Mouse (Mus musculus): Measurements from ENCODE around the gene Olfr1009. TPM values are rescaled to one million over a fixed set of nuclear protein-coding genes. Genes with fewer than 3 reads are reported as not detected.

Olfr1009 gene
- polyA plus RNA-seq, 1 experiment from 2014 or later, result not detected

DNA sequence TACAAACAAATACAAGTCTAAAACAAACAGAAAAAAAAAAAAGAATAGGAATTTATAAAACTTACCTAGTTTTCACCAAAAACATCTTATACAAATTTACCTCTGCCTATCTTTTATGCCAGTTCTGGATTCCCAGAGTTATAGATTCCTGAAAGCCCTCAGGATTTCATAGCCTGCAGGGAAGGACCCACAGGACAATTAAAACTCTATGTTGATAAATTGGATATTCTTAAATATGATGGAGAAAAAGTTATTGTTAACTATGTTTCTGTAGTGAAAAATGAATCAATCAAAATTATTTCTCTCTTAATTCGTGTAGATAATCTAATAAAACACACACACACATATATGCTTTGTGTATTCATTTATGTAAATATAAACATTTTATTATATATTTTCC, 47.4 kb downstream of the Olfr1009 start, which contains the start of gene Olfr1012:
Gene Olfr1012 (minus strand): TSS at position 101 of the 400 bp plus-strand sequence.
- no peak within 1 kb of the TSS for H3K4me3 ChIP-seq (ENCODE audit: low read depth, low read length)
- H3K9me3 ChIP-seq (ENCODE audit: low read length), result no peaks in the 10 kb centered on the region
- no peak within 1 kb of the TSS for H3K27ac ChIP-seq (ENCODE audit: low read length)
- H3K9ac ChIP-seq (replicated peaks; ENCODE audit: low read depth), result no peak within 1 kb of the TSS
- H3K36me3 ChIP-seq (ENCODE audit: insufficient read depth, low read length), result no peaks in the 10 kb centered on the region
- no peaks in the 10 kb centered on the region for H3K27me3 ChIP-seq (replicated peaks; ENCODE audit: insufficient read depth, low read length)
- no peak for ATAC-seq
- no peak for TF ChIP-seq CTCF (IDR thresholded peaks at IDR 0.05)
- no peak for TF ChIP-seq EP300 (IDR thresholded peaks at IDR 0.05)
- 60% methylated on average over 1 of the region's 1 CpGs for whole genome bisulfite sequencing
- no peaks in the 10 kb centered on the region for H3K4me1 ChIP-seq (ENCODE audit: insufficient read depth, low read depth, low read length)
- DNase-seq (ENCODE audit: low spot score), result no peak
- no peak within 1 kb of the TSS for H3K4me2 ChIP-seq (replicated peaks; ENCODE audit: low read depth, low read length)

DNA sequence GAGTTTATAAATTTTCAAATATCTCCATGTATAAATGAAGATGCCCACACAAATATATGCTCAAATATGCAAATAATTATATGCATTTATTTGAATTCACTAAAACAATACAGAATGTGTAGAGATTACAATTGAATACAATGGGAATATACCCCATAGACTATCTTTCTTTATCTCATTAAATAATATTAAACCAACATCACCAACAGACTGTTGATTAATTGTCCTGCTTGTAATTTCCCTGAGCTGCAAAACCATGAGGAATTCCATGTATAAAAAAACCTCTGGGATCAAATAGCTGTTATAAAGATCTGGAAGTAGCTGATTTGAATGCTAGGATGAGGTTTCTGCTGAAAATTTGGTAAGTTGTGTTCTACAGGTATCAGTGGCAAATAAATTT, 51.6 kb downstream of the Olfr1009 start, which contains the start of gene Olfr1013:
Gene Olfr1013 (plus strand): TSS at position 301 of the 400 bp plus-strand sequence.
- Histone ChIP-seq H3K36me3 (ENCODE audit: insufficient read depth, low read length) (no peaks in the 10 kb centered on the region), H3K4me2 (replicated peaks; ENCODE audit: low read depth, low read length) (no peak within 1 kb of the TSS), H3K27me3 (replicated peaks; ENCODE audit: insufficient read depth, low read length) (no peaks in the 10 kb centered on the region), H3K4me3 (ENCODE audit: low read depth, low read length) (no peak within 1 kb of the TSS), H3K27ac (ENCODE audit: low read length) (no peak within 1 kb of the TSS), H3K9ac (replicated peaks; ENCODE audit: low read depth) (no peak within 1 kb of the TSS), H3K9me3 (ENCODE audit: low read length) (no peaks in the 10 kb centered on the region), H3K4me1 (ENCODE audit: insufficient read depth, low read depth, low read length) (no peaks in the 10 kb centered on the region)
- DNase-seq (ENCODE audit: low spot score), result no peak
- no peak for TF ChIP-seq EP300 (IDR thresholded peaks at IDR 0.05)
- no peak for TF ChIP-seq CTCF (IDR thresholded peaks at IDR 0.05)
- no peak for ATAC-seq

DNA sequence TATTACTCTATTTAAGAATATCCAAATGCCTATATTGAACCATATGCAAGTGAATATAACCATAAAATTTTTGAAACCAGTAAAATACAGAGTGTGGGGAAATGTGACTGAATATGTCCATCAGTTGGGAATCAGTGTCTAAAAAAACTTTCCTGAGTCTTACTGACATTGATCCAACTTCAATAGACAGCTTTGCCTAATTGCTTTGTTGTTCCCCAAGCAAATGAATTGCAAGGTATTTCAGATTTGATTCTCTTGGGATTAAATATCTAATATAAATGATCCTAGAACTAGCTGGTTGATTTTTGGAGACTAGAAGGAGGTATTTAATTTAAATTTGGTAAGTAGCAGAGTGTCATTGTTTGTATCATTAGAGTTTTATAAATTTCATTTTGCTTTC, 57.2 kb downstream of the Olfr1009 start, which contains the start of gene Olfr1014:
Gene Olfr1014 (plus strand): TSS at position 301 of the 400 bp plus-strand sequence.
- ATAC-seq, result no peak
- DNase-seq (ENCODE audit: low spot score), result no peak
- TF ChIP-seq CTCF (IDR thresholded peaks at IDR 0.05) (no peak), EP300 (IDR thresholded peaks at IDR 0.05) (no peak)
- Histone ChIP-seq H3K4me2 (replicated peaks; ENCODE audit: low read depth, low read length) (no peak within 1 kb of the TSS), H3K9me3 (ENCODE audit: low read length) (no peaks in the 10 kb centered on the region), H3K27me3 (replicated peaks; ENCODE audit: insufficient read depth, low read length) (no peaks in the 10 kb centered on the region), H3K9ac (replicated peaks; ENCODE audit: low read depth) (no peak within 1 kb of the TSS), H3K4me3 (ENCODE audit: low read depth, low read length) (no peak within 1 kb of the TSS), H3K36me3 (ENCODE audit: insufficient read depth, low read length) (no peaks in the 10 kb centered on the region), H3K4me1 (ENCODE audit: insufficient read depth, low read depth, low read length) (no peaks in the 10 kb centered on the region), H3K27ac (ENCODE audit: low read length) (no peak within 1 kb of the TSS)

Other genes starting within 250 kb of the Olfr1009 start
- 3.2 and 3.8 TPM in 2 replicates for gene 4833423E24Rik, start 196.4 kb upstream of the Olfr1009 start, polyA plus RNA-seq (2015; fragmentation: Nextera tagmentation; extraction: Ambion mirVana)
- not detected in 2 replicates for gene Olfr996, start 136.2 kb upstream of the Olfr1009 start, polyA plus RNA-seq (2015; fragmentation: Nextera tagmentation; extraction: Ambion mirVana)
- not detected in 2 replicates for gene Olfr998, start 126.5 kb upstream of the Olfr1009 start, polyA plus RNA-seq (2015; fragmentation: Nextera tagmentation; extraction: Ambion mirVana)
- not detected in 2 replicates for gene Olfr1000, start 103.5 kb upstream of the Olfr1009 start, polyA plus RNA-seq (2015; fragmentation: Nextera tagmentation; extraction: Ambion mirVana)
- gene Olfr1002, start 64.7 kb upstream of the Olfr1009 start, polyA plus RNA-seq (2015; fragmentation: Nextera tagmentation; extraction: Ambion mirVana), result not detected in 2 replicates
- gene Olfr154, start 51.0 kb upstream of the Olfr1009 start, polyA plus RNA-seq (2015; fragmentation: Nextera tagmentation; extraction: Ambion mirVana), result not detected in 2 replicates
- not detected in 2 replicates for gene Olfr1006, start 36.7 kb upstream of the Olfr1009 start, polyA plus RNA-seq (2015; fragmentation: Nextera tagmentation; extraction: Ambion mirVana)
- gene Olfr1008, start 26.0 kb upstream of the Olfr1009 start, polyA plus RNA-seq (2015; fragmentation: Nextera tagmentation; extraction: Ambion mirVana), result not detected in 2 replicates
- not detected in 2 replicates for gene Olfr1012, start 47.3 kb downstream of the Olfr1009 start, polyA plus RNA-seq (2015; fragmentation: Nextera tagmentation; extraction: Ambion mirVana)
- gene Olfr1013, start 51.7 kb downstream of the Olfr1009 start, polyA plus RNA-seq (2015; fragmentation: Nextera tagmentation; extraction: Ambion mirVana), result not detected in 2 replicates
- gene Olfr1014, start 57.3 kb downstream of the Olfr1009 start, polyA plus RNA-seq (2015; fragmentation: Nextera tagmentation; extraction: Ambion mirVana), result not detected in 2 replicates
- not detected in 2 replicates for gene Olfr1015, start 66.6 kb downstream of the Olfr1009 start, polyA plus RNA-seq (2015; fragmentation: Nextera tagmentation; extraction: Ambion mirVana)
- not detected in 2 replicates for gene Olfr1016, start 87.1 kb downstream of the Olfr1009 start, polyA plus RNA-seq (2015; fragmentation: Nextera tagmentation; extraction: Ambion mirVana)
- gene Olfr1018, start 103.1 kb downstream of the Olfr1009 start, polyA plus RNA-seq (2015; fragmentation: Nextera tagmentation; extraction: Ambion mirVana), result not detected in 2 replicates
- not detected in 2 replicates for gene Olfr1019, start 130.1 kb downstream of the Olfr1009 start, polyA plus RNA-seq (2015; fragmentation: Nextera tagmentation; extraction: Ambion mirVana)
- gene Olfr1020, start 131.6 kb downstream of the Olfr1009 start, polyA plus RNA-seq (2015; fragmentation: Nextera tagmentation; extraction: Ambion mirVana), result not detected in 2 replicates
- not detected in 2 replicates for gene Olfr1022, start 153.2 kb downstream of the Olfr1009 start, polyA plus RNA-seq (2015; fragmentation: Nextera tagmentation; extraction: Ambion mirVana)
- gene Olfr1023, start 170.2 kb downstream of the Olfr1009 start, polyA plus RNA-seq (2015; fragmentation: Nextera tagmentation; extraction: Ambion mirVana), result not detected in 2 replicates
- not detected in 2 replicates for gene Olfr1024, start 189.6 kb downstream of the Olfr1009 start, polyA plus RNA-seq (2015; fragmentation: Nextera tagmentation; extraction: Ambion mirVana)
- not detected in 2 replicates for gene Olfr1025-ps1, start 199.8 kb downstream of the Olfr1009 start, polyA plus RNA-seq (2015; fragmentation: Nextera tagmentation; extraction: Ambion mirVana)
- gene Olfr1026, start 206.1 kb downstream of the Olfr1009 start, polyA plus RNA-seq (2015; fragmentation: Nextera tagmentation; extraction: Ambion mirVana), result not detected in 2 replicates
- not detected in 2 replicates for gene Olfr1028, start 235.0 kb downstream of the Olfr1009 start, polyA plus RNA-seq (2015; fragmentation: Nextera tagmentation; extraction: Ambion mirVana)